Mouse (Mus musculus) retina, postnatal 7 days (tissue): ENCODE data around the gene Hoxa6.

ENCODE experiments used
- DNase-seq: peaks from one replicate; pipeline ENCODE4 v3.0.0-alpha.2; 2012; ENCODE audit warnings: low read depth, low spot score

Gene Hoxa6

DNA sequence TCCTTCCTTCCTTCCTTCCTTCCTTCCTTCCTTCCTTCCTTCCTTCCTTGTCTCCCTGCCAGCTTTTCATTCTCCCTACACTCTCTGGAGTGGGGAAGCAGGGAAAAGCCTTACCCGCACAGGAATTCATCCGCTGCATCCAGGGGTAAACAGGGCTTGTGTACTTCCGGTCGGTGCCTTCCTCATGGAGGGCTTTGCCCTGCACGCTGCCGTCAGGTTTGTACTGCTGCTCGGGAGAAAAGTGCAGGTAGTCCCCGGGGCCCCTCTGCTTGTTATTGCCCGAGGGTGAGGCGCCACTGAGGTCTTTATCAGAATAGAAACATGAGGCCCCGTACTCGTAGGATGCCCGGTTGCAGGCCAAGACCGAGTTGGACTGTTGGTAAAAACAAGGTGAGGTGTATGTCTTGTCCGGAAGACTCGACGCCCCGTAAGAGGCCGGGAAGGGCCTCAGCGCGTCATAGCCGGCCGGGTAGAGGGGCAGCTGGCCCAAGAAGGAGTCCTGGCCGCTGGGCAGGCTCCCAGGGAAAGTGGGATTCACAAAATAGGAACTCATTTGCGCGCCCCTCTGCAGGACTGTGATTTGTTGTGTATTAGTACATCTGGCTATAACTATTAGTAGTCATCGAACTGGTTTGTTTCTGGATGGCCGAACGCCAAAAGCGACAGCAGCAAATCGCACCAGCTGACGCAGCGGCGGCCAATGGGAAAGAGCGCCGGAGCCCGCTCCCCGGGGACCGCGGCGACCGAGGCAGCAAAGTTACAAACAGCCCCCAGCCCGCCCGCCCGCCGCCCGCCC is at the start of gene Hoxa6:
Gene Hoxa6, minus strand, starts transcription at position 651 of the 796 bp plus-strand sequence.
- DNase-seq, result no peak

DNA sequence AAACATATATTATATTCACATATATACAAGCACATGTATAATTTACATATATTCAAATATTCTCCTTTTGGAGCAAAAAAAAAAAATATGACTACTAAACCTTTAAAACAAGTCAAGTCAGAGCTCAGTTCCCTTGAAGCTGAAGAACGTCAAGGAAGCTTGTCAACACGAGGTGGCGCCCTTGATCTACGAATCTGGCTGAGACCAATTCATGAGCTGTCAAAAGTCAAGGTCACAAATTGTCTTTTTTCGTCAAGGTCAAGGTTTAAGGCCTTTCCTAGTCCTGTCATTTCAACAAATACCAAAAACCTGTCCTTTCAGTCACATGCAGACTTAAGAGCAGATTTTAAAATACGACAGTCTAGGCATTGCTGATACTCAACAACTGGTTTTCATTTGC is 48.4 kb upstream of the Hoxa6 start:
- DNase-seq, result peak; percentile 67

DNA sequence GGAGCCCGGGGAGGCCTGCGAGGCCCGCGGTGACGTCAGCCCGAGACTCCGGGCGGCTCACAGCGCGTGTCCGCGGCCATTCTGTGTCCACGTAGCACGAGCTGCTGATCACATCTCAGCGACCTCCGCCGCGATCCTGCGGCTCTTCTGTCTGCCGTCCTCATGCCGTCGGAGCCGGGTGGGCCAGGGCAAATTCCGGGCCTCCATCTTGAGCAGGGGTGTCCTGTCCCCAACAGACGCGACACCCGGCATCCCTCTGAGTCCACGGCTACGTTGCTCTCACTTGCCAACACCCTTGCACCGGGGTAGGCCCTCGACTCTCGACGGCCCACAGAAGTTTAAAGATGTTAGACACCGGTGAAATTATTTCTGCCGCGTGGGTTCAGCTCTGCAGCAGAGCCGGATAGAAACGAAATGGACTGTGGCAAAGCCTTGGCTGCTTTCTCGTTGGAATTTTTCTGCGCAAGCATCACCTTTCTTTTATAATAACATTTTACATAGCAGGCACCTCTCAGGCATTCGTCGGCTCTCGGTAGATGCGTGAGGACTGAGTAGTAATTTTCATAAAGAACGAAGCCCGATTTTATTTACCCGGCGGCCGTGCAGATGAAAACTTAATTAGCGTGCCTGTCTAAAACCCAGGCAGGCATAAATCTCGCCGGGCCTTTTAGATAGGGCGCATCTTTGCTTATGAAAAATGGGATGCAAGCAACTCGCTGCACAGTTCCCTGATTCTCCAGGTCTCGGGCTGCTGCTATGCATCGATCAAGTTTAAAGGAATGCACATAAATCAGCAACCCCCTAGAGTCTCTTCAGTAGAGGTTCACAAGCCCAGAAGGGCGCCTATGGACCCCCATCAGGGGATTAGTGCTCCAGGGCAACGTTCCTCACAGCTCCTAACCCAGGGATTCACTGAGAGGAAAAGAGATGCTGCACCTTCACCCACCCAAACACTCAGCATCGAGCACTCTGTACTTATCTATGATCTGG is 45.3 kb upstream of the Hoxa6 start:
- DNase-seq, result no peak

DNA sequence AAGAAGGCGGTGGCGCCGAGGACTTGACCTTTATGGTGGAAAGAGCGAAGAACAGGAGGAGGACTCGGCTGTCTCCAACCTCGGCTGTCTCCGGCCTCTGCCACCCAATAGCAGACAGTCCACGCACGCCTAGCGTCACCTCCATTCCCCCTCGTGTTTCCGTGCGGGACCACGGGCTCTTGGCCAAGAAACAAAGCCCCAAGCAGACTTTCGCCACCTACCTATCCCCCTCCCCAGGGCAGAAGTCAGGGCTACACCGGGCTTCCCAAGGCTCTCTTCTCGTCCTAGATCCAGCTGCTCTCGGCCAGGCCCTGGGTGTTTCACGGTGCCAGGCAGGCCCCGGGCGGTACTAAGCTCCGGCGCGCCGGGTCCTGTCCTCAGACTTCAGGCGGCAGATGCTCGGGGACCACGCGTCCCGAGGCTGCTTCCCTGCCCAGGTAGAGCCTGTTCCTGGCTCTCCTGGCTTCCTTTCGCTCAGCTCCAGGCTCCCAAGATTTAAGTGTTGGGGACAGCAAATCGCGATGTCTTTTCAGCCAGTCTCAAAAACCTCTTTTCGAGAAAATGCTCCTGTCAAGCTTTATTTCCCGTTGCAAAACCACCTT is 44.4 kb upstream of the Hoxa6 start:
- no peak for DNase-seq

DNA sequence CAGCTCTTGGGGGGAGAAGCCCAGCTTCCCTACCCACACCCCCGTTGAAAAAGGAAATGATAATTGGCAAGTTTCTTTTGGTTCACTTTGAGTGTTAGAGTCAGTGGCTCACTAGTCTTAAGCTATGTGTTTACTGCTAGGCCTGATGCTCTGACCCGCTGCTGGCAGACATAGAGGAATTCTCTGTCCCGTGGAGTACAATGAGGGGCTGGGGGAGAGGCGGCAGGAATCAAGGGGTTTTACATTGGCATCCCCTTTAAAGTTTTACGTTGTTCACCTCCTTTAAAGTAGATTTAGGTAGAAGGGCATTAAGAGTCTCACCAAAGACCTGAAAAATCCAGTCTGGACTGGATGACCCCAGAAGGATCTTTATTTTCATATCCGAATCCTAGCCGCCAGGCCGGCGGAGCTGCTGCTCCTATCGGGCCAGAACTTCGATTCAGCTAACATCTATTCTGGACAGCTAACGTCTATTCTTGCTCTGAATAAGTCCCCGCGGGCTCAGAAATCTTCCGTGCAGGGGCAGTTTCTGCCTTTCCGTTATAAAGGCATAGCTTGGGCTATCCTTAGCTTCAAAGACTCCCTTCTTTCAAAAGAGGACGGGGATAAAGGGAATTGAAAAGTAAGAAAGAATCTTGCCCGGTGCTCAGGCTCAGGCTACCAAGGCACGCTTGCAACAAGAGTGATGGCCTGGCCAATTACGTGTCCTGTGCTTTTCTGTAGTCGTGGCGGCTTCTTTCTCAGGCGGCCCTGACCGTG is 43.7 kb upstream of the Hoxa6 start:
- no peak for DNase-seq

DNA sequence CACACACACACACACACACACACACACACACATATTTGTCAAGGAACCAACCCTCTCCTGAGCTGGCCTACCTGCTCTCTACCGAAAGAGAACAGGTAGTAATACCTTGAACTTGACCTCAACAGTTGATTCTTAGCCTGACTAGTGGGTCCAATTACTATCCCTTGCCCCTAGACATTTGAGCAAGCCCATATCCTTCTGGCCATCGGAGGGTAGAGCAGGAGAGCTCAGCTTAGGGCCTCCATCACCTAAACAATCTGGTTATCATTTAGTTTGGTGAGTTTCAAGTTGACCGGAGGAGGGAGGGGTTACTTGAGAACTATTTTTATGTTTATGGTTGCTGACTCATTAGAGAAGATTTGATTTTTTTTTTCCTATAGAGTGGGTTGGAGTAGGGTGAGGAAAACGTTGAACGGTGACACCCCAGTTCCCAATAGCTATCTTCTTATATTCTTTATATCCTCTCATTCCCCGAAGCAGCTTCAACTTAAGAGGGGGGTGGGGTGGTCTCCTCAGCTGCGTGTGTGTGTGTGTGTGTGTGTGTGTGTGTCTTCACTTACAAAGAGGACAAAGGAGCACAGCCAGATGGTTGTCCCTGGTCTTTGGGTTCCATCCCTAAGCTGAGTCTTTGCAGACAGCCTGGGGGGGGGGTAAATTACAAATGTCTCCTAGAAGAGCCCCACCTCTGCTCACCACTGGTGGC is 42.8 kb upstream of the Hoxa6 start:
- DNase-seq, result no peak

DNA sequence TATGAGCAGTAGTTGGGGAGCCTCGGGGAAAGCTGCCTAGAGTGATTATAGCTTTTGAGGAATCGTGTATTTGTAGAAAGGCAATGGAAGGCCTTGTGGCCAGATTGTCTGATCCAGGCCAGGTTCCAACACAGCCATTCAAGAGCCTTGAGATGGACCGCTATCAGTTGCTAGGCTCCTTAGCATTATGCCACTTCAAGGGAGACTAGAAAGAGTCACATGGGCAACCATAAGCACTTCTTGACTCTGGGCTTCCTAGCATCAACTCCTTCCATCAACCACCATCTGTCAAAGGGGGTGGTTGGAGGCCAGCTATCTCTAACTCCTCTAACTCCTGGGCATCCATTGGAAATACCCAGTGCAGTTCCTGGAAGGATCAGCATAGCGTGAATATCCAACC is 41.3 kb upstream of the Hoxa6 start:
- no peak for DNase-seq

DNA sequence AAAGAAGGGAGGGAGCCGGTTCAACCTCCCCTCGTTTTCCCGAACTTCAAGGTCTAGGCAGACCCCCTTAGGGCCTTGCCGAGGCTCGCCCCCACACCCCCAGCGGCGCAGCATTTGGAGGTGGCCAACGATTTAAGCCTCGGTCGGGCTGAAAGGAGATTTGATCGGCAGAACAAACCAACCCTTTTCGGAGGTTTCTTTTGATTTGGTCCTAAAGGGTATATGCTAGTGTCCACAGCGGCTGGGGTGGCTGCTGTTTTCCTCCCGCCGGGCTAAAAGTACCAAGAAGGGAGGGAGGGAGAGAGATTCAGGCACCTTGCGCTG is 40.9 kb upstream of the Hoxa6 start:
- DNase-seq, result no peak

DNA sequence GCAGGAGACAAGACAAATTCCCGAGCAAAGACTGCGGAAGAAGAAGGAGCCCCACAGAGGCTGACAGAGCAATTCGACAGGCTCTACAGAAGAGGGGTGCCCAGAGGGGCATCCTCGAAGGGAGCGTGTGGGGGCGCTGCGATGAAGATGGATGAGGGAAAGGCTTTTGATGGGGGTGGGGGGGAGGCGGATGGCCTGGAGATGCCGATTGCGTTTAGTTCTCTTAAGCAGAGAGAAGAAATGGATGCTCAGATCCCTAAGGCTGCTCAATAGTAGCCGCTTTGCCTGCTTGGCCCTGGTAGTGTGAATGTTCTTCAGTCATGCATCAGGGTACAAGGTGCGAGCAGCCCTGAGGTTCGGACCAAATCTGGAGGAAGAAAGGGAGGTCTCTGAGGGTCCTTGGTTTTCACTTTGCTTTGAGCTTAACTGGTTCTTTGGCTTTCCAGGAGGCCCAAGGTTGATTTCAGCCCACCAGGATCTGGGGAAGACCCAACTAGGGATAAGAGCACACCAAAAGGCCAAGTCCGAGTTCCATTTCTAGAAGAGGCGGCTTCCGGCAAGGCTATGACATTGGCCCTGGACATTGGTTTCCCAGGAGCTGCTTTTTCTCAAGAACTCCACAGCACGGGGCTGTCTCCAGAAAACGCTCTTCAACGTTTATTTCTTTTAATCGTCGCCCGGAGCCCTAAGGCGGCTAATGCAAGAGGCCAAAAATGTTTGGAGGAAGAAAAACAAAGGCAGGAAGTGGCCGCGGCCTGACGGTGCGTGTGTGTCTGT is 40.3 kb upstream of the Hoxa6 start:
- DNase-seq, result no peak

DNA sequence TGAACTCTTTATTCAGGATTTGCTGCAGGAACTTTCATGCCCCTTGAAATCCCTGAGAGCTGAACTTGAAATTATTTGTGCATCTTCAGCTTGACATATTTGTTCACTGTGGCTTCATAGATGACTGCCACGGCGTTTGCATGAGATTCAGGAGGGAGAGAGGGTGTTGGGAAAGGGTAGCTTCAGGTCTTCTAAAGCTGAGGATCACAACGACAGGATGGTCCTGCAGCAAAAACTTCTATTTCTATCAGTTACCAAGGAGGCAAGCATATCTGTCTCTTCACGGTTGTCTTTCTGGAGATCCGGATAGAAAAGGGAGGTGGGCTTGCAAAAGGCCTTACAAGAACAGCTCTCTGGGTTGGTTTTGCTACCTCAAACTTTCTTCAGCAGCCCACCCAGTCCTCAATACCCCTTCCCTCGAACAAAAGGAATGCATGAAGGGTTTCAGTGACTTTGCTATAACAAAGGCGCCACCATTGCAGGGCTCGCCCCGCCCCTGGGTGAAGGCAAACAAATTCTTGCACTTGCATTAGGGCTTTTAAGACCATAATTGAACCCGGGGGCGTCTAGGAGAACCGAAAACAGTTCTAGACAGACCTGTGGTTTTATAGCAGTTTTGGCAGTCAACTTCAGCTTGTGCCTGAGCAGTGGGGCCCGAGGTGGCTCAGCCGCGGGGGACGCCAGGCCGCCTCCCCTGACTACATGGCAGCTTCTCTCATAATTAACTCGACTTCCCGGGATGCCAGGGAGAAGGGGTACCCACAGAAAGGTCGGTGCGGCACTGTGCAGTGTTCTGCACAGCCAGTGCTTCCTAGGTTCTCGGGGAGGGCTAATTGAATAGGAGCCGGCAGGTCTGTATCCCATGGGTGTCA is 39.5 kb upstream of the Hoxa6 start:
- no peak for DNase-seq

DNA sequence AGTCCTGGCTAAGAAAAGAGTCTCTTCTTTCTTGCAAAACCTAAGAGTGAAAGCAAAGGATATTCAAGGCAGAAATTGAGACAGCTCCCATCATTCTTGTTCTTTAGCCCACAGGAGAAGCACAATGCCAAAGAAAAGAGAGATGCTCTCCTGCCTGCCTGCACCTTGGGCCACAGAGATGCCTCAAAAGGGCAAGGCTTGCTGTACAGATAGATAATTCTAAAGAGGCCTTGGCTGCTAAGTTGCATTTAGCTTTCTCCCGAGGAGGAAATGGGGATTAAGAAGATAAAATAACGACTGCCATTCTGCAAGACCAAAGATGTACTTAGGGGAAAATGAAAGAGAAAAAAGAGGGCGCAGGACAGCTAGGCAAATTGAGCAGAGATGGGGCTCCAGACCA is 38.4 kb upstream of the Hoxa6 start:
- no peak for DNase-seq

DNA sequence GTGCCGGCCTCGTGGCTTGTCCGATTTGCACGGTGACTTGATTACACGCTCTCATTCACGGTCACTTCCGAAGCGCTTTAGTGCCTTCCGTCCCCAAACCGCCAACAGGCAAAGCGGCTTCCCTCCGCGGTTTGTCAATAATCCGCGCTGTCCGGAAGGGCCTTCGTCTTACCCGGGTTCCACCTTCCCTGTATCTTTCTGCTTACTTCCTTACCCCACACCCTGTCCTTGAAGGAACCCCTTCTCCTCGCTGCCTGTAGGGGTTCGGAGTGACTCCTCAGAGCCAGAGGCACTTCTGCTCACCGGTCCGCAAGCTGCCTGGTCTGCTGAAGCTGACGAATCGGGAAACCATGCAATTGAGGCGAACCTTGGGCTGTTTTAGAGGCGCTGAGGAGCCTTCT is 37.9 kb upstream of the Hoxa6 start:
- no peak for DNase-seq

DNA sequence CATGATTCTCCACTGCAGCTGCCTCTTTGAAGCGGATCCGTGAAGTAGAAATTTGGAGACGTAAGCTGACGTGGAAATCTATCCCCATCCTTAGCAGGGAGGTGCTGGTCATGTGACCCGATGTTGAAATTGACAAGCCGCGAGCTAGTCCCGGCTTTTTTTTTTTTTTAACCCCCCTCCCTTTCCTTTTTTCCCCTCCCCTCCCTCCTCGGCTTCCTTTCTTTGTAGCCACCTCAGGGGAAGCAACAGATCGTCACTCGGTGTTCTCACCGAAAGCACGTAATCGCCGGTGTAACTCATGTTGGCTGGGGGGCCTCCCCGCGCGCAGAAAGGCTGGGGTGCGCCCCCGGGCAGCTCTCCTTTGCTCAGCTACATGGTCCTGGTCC is 37.2 kb upstream of the Hoxa6 start, which contains the start of gene Hoxa11:
Gene Hoxa11, minus strand, starts transcription at position 54 of the 386 bp plus-strand sequence.
- DNase-seq, result no peak

DNA sequence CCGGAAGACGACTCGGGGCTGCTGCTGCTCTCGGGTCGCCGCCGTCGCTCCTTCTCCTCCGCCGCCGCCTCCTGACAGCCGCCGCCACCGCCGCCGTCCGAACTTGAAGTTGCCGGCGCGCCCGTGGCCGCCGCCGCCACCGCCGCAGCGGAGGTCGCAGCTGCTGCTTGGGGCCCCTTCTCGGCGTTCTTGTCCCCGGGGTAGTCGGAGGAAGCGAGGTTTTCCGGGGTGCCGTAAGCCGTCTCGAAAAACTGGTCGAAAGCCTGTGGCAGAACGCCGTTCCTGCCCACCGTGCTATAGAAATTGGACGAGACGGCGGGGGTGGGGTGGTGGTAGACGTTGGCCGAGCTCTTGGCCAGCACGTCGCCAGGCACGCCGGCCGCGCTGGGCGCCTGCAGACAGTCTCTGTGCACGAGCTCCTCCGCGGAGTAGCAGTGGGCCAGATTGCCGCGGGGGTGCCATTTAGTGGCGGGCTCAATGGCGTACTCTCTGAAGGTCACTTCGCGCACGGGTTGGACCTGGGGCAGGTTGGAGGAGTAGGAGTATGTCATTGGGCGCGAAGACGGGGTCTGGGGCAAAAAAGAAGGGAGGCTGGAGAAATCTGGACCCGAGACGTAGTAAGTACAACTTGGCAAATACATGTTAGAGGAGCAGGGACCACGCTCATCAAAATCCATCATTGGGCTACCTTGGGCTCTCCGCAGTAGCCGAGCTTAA is 36.7 kb upstream of the Hoxa6 start:
- no peak for DNase-seq

DNA sequence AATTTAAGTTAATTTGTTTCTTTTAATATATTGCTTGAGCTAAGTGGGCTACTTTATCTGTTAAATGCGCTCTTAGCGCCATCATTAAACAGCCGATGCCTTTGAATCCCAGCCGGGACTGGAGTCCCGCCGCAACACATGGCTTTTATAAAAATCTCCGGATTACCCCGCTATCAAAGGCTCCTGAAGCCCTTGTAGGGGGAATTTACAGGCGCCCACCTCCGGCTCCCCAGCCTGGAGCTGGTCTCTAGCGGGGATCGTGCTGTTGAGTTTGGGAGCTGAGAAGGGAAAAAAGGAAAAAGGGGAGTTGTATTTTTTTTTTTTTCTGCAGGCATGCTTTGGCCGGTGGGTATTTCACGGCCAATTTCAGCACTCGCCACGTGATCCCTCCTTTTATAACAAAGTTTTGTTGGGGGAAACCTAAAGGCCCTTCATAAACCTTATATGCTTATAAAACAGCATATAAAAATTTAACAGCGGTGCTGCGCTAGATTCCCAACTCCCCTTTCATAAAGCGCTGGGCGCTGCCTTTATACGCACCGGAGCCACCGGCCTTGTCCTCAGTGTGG is 36.0 kb upstream of the Hoxa6 start:
- DNase-seq, result no peak

DNA sequence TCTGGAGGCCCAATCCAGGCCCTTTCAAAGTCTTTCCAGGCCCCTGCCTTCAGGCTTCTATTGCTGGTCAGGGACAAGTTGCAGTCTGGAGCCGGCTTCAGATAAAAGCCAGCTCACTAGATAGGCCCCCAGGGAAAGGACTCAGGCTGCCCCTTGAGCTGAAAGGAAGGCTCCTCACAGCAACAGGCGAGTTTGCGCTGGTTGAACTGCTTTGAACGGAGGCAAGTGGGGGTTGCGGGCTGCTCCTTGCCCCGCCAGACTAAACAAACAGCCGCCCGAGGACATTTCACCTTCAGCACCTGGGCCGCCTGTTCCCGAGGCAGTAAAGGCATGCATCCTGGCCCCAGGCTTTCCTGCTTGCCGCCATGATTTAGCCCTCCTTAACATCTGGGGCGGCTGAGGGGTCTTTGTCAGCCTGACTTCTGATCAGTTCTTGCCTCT is 35.2 kb upstream of the Hoxa6 start:
- DNase-seq, result no peak

DNA sequence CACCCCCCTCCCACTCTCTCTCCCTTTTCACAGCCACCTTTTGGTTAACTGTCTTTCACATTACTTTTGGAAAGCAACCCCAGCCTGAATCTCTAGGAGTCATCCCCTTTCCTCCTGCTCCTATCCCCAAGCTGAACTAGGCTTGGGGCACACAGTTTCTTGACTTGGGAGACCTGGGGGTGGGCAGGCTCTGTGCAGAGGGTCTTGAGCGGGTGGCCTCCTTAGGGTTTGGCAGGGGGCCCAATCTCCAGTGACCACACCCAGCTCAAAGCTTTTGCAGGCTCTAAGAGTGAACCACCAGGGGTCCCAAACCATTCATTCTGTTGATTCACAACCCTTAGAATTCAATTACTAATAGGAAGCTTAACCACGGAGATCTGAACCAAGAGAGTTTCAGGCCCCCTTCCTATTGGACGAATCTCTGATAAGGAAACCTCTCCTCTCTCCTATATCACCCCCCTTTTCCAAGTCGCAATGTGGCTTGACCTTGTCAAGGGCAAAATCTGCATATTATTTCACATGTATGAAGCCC is 34.3 kb upstream of the Hoxa6 start:
- DNase-seq, result no peak
